Mouse (Mus musculus): ENCODE results near the gene Dsel.

Gene Dsel

GRCm38 (mm10) chr1:111864779-111865165, at the start of gene Dsel:
Gene Dsel (minus strand): TSS chr1:111864918.
- DNase-seq, result peak; percentile 95

- DNase-seq, result no peak
Observed at GRCm38 (mm10) chr1:111911424-111911823, 46.7 kb upstream of the Dsel start.

GRCm38 (mm10) chr1:111883336-111883735, 18.6 kb upstream of the Dsel start:
- no peak for DNase-seq

- DNase-seq, result no peak
Observed at GRCm38 (mm10) chr1:111875784-111876183, 11.1 kb upstream of the Dsel start.

DNA sequence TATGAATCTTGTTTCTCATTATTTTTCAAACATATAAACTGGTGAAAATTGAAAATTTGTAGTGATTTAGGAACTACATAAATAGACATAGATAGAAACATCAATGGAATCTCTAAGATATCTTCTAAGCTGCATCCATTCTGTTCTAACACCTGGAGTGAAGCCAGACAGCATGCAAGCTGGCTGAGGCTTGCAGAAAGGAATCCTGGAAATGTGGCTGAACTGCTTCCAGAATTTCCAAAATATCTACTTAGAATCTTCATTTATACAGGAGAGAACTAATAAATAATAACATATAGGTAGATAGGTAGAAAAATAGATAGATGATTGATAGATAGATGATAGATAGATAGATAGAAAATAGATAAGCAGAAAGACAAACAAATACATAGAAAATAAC, 8.5 kb upstream of the Dsel start:
- DNase-seq, result peak; percentile 10 to 24

- DNase-seq, result no peak
Observed at GRCm38 (mm10) chr1:111865467-111865866, 749 bp upstream of the Dsel start.

GRCm38 (mm10) chr1:111864063-111864778, 497 bp downstream of the Dsel start:
- peak; percentile 87 to 89 for DNase-seq

- DNase-seq, result no peak
Observed at GRCm38 (mm10) chr1:111857852-111858251, 6.9 kb downstream of the Dsel start.

DNA sequence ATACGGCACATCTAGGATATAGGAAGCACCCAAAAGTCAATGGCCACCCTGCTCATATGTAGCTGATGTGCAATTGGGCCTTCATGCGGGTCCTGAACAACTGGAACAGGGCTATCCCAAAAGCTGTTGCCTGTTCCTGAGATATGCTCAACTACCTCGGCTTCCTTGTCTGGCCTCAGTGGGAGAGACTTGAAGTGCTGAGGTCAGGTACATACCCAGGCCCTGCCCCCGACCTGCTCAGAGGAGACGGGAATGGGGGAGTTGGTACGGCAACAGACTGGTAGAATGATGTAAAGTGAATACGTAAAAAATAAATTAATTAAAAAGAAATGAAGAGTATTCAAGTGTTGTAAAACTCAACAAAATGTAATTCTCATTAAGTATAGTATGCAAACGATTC, 12.3 kb downstream of the Dsel start:
- no peak for DNase-seq

- DNase-seq, result peak; percentile 2 to 20
Observed at GRCm38 (mm10) chr1:111833583-111834225, 31.0 kb downstream of the Dsel start.
